Mouse (Mus musculus): Measurements from ENCODE around the gene Scgn. TPM values are rescaled to one million over a fixed set of nuclear protein-coding genes. Genes with fewer than 3 reads are reported as not detected.

Gene Scgn
- polyA plus RNA-seq (2012; rRNA removed) = not detected in 2 replicates

DNA sequence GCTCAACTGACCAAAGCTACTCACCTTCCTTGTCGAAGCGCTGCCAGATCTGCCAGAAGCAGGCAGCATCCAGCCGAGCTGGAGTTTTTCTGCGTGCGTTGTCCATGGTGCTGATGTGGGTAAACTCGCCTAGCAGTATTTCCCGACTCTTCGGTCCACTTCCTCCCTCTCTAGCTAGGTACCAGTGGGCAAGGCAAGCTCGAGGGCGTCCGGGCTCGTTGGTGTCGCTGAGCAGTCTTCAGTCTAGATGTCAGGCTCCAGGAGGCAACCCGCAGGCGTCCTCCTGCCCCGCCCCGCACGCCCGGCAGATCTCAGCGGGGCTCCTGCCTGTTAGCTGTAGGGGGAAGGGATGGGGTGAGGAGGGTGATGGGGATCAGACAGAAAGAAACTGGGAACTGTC is at the start of gene Scgn:
TSS of gene Scgn (minus strand) at position 287 of the 400 bp plus-strand sequence.
- H3K4me3 ChIP-seq (replicated peaks; ENCODE audit: extremely low read depth, low read depth, low read length) = no peak within 1 kb of the TSS
- TF ChIP-seq POLR2A (IDR thresholded peaks at IDR 0.05; ENCODE audit: borderline replicate concordance, extremely low read depth, low read depth, low read length) = no peak
- no peak for TF ChIP-seq CTCF (IDR thresholded peaks at IDR 0.05; ENCODE audit: insufficient read depth, low read length)
- no peaks in the 10 kb centered on the region for H3K4me1 ChIP-seq (ENCODE audit: control insufficient read depth, insufficient read depth, low read length)
- DNase-seq = peak; percentile 26
- 2% methylated on average over 20 of the region's 20 CpGs for WGBS

DNA sequence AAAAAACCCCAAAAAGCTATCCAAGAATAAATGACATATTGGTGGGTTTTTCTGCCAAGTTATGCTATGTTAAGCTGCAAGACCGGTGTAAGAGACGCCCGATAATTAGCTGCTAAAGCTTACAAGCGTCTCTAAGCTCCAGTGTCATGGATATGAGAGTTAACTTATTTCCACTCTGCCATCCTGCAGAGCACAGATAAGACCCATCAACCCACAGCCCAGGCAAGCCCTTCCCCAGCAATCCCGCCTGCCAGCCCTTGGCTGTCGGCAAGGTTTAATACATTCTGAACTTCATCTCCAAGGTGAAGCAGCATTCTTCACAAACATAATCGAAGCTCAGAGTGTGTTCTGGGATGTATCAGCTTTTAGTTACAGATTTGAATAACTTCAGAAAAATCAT is 49.2 kb upstream of the Scgn start:
- WGBS = 84% methylated on average over 7 of the region's 7 CpGs
- H3K4me1 ChIP-seq (ENCODE audit: control insufficient read depth, insufficient read depth, low read length) = peaks cover 4% of the 10 kb centered on the region
- DNase-seq = no peak
- H3K4me3 ChIP-seq (replicated peaks; ENCODE audit: extremely low read depth, low read depth, low read length) = no peak overlapping the region
- no peak for TF ChIP-seq POLR2A (IDR thresholded peaks at IDR 0.05; ENCODE audit: borderline replicate concordance, extremely low read depth, low read depth, low read length)
- no peak for TF ChIP-seq CTCF (IDR thresholded peaks at IDR 0.05; ENCODE audit: insufficient read depth, low read length)

DNA sequence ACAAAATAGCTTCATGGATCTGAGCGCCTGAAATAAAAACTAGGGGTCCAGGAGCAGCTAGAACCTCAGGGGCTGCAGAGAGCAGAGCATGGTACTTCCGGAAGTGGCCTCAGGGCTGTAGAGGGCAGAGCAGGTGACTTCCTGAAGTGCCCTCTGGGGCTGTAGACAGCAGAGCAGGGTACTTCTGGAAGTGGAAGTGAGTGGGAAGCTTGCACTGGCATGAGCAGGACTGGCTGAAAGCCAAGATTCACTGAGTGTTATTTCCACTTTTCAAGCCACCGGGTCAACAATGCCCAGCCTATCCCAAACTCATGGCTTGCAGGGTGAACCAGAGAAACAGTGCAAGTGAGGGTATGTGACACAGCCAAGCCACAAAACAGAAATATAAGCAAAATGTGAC is 46.5 kb upstream of the Scgn start:
- DNase-seq = peak; percentile 44
- peaks cover 4% of the 10 kb centered on the region for H3K4me1 ChIP-seq (ENCODE audit: control insufficient read depth, insufficient read depth, low read length)

DNA sequence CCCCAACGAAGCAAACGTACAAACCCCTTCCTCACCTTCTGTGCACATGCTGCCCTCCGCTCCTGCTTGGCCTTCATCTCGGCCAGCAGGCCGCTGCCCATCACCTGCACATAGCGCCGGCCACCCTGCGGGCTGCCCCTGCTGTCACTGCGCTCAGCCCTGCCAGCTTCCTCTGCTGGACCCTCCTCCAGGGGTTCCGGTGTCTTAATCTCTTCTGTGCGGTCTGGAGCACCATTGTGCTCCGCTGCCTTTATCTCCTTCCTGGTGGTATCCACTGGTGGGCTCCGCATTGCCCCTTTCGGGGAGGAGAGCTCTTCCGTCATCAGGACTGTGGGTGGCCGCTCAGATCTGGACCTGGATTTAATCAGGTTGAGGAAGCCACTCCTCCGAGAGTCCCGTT is 45.1 kb upstream of the Scgn start:
- TF ChIP-seq POLR2A (IDR thresholded peaks at IDR 0.05; ENCODE audit: borderline replicate concordance, extremely low read depth, low read depth, low read length) = no peak
- no peak for TF ChIP-seq CTCF (IDR thresholded peaks at IDR 0.05; ENCODE audit: insufficient read depth, low read length)
- H3K4me3 ChIP-seq (replicated peaks; ENCODE audit: extremely low read depth, low read depth, low read length) = no peak overlapping the region
- DNase-seq = no peak
- H3K4me1 ChIP-seq (ENCODE audit: control insufficient read depth, insufficient read depth, low read length) = peaks cover 4% of the 10 kb centered on the region
- 72% methylated on average over 18 of the region's 18 CpGs for WGBS

More for the DNA sequence above, 46.5 kb upstream of the Scgn start:
- H3K4me3 ChIP-seq (replicated peaks; ENCODE audit: extremely low read depth, low read depth, low read length) = no peak overlapping the region
- 39% methylated on average over 3 of the region's 3 CpGs for WGBS
- TF ChIP-seq POLR2A (IDR thresholded peaks at IDR 0.05; ENCODE audit: borderline replicate concordance, extremely low read depth, low read depth, low read length) = no peak
- TF ChIP-seq CTCF (IDR thresholded peaks at IDR 0.05; ENCODE audit: insufficient read depth, low read length) = no peak

DNA sequence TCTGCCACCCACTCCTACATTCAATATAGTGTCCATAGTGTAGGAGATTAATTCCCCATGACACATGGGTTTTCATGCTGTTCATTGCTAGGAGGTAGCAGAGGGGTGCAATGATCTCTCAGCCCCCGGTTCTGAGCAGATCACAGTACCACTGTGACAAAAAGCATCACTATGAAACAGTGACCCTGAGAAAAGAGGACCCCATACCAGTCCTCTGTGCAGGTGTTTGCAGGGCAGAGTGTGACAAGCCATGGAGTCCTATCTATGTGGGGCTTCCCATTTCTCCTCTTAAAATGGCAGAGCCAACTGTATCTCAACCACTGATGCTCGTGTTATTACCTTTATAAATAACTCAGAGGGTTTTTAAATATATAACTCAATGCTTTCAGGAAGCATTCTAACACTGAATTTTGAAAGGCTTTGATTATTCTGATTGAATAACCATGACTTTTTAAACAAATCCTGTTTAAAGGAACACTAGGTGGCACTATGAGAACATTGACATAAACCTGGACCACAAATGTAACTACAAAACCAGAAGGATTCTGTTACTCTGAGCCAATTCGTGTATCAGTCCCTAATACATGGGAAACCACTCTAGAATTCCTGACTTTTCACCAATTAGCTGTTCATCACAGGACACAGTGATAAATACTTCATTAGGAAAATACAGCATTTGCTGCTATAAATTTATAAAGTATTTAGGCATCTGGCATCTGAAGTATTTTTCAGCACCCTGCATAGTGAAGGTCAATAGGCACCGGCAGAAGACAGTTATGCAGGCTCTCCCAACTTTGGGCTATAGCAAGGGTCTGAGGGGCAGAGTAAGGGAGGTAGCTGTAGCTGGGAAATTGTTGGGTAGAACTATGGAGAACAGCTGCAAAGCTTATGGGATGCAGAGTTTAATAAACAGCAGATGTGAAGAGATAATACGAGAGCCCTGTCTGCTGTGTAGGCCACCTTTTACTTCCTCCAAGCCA is 36.5 kb upstream of the Scgn start:
- Histone ChIP-seq H3K4me1 (ENCODE audit: control insufficient read depth, insufficient read depth, low read length) (no peaks in the 10 kb centered on the region), H3K4me3 (replicated peaks; ENCODE audit: extremely low read depth, low read depth, low read length) (no peak overlapping the region)
- TF ChIP-seq CTCF (IDR thresholded peaks at IDR 0.05; ENCODE audit: insufficient read depth, low read length) (peak; percentile 6; the same call in 1 of the 2 replicates), POLR2A (IDR thresholded peaks at IDR 0.05; ENCODE audit: borderline replicate concordance, extremely low read depth, low read depth, low read length) (no peak)
- DNase-seq = no peak
- 57% methylated on average over 5 of the region's 5 CpGs for WGBS

DNA sequence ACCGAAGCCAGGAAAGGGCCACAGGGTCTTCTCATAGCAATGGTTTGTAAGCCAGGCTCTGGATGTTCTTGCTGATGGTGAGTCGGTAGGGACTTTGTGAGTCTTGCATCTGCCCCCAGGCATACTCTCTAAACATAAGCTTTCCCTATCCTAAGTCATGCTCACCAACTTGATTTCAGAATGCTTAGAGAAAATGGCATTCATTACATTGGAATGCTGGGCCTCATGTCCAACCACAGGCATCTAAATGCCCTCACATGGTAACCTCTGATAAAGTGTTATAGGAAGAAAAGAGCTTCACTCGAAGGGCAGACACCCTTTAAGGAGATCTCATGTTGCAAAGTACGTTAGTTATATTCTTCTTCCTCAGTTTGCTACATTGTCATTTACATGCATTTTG is 27.5 kb upstream of the Scgn start:
- H3K4me3 ChIP-seq (replicated peaks; ENCODE audit: extremely low read depth, low read depth, low read length) = no peak overlapping the region
- TF ChIP-seq CTCF (IDR thresholded peaks at IDR 0.05; ENCODE audit: insufficient read depth, low read length) (no peak), POLR2A (IDR thresholded peaks at IDR 0.05; ENCODE audit: borderline replicate concordance, extremely low read depth, low read depth, low read length) (no peak)
- 89% methylated on average over 4 of the region's 4 CpGs for WGBS
- H3K4me1 ChIP-seq (ENCODE audit: control insufficient read depth, insufficient read depth, low read length) = no peaks in the 10 kb centered on the region
- DNase-seq = no peak

DNA sequence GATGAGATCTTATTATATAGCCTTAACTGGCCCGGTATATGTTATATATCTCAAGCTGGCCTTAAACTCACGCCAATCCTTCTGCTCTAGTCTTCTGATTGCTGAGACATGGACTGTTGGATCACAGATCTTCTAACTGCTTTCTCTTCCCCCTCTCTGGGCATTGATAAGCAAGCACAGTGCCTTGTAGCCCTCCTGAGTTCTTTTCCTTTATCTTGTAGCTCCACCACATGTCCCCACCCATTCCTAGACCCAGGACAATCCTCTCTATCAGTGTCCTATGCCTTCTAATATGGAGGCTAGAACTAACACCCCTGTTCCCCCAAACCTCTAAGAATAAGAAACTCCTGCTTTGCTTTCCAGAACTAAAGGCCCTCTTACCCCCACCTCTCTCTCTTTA is 14.5 kb upstream of the Scgn start:
- H3K4me1 ChIP-seq (ENCODE audit: control insufficient read depth, insufficient read depth, low read length) = no peaks in the 10 kb centered on the region
- WGBS = 82% methylated on average over 2 of the region's 2 CpGs
- DNase-seq = no peak
- TF ChIP-seq POLR2A (IDR thresholded peaks at IDR 0.05; ENCODE audit: borderline replicate concordance, extremely low read depth, low read depth, low read length) = no peak
- TF ChIP-seq CTCF (IDR thresholded peaks at IDR 0.05; ENCODE audit: insufficient read depth, low read length) = no peak
- H3K4me3 ChIP-seq (replicated peaks; ENCODE audit: extremely low read depth, low read depth, low read length) = no peak overlapping the region

DNA sequence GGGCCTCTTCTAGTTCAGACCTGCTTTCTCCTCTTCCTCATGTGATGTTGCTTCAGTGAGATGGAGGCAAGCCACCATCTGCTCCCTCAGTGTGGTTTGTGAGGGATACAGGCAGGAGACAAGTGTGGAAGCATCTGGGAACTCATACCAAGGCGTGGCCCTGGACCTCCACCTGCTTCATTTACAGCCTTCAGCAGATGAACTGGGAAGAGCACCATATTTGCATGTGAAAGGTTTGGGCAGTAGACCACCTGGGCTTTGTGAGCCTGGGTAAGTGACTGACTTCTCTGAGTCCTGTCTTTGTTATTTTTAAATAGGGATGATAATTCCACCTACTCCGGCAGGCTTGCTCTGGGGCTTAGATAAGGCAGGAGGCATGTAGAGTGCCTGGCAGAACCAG is 10.8 kb upstream of the Scgn start:
- 55% methylated on average over 2 of the region's 2 CpGs for WGBS
- Histone ChIP-seq H3K4me3 (replicated peaks; ENCODE audit: extremely low read depth, low read depth, low read length) (no peak overlapping the region), H3K4me1 (ENCODE audit: control insufficient read depth, insufficient read depth, low read length) (no peaks in the 10 kb centered on the region)
- no peak for TF ChIP-seq CTCF (IDR thresholded peaks at IDR 0.05; ENCODE audit: insufficient read depth, low read length)
- TF ChIP-seq POLR2A (IDR thresholded peaks at IDR 0.05; ENCODE audit: borderline replicate concordance, extremely low read depth, low read depth, low read length) = no peak
- no peak for DNase-seq

DNA sequence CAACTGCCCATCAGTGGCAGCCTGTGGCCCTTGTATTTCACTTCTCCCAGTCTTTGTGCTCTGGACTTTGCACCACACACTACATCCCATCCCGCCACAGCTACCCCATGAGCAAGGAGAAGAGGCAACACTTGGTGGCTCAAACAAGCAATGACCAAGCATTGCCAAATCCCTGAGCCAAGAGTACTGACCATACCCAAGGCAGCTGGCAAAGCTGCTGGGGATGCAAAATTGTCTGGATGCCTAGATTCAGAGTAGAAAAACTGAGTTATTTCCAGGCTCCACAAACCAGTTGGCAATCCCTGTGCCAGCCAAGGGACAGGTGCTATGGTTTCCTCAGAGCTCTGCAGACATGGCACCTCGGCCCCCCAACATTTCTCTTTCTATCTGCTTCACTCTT is 10.1 kb upstream of the Scgn start:
- TF ChIP-seq CTCF (IDR thresholded peaks at IDR 0.05; ENCODE audit: insufficient read depth, low read length) (no peak), POLR2A (IDR thresholded peaks at IDR 0.05; ENCODE audit: borderline replicate concordance, extremely low read depth, low read depth, low read length) (no peak)
- no peak overlapping the region for H3K4me3 ChIP-seq (replicated peaks; ENCODE audit: extremely low read depth, low read depth, low read length)
- no peaks in the 10 kb centered on the region for H3K4me1 ChIP-seq (ENCODE audit: control insufficient read depth, insufficient read depth, low read length)
- WGBS = 72% methylated on average over 2 of the region's 2 CpGs
- DNase-seq = no peak

DNA sequence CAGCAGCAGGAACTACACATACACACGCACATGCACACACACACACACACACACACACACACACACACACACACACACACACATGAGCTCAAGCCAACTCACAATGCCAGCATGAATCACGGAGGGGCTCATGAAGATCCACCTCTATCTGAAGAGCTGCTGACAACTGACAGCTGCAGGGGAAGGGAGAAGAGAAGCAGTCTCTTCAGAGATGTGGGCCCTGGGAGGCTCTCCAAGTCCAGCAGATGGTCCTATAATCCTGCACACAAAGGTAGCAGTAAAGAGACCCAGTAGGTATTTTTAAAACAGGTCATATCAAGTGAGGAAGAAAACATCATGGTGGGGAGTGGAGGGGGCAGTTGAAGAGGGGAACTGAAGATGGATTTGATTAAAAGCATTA is 7.8 kb upstream of the Scgn start:
- TF ChIP-seq POLR2A (IDR thresholded peaks at IDR 0.05; ENCODE audit: borderline replicate concordance, extremely low read depth, low read depth, low read length) = no peak
- no peak for TF ChIP-seq CTCF (IDR thresholded peaks at IDR 0.05; ENCODE audit: insufficient read depth, low read length)
- no peak for DNase-seq
- Histone ChIP-seq H3K4me1 (ENCODE audit: control insufficient read depth, insufficient read depth, low read length) (no peaks in the 10 kb centered on the region), H3K4me3 (replicated peaks; ENCODE audit: extremely low read depth, low read depth, low read length) (no peak overlapping the region)
- WGBS = 70% methylated on average over 2 of the region's 2 CpGs

Measured in lung, adult 2 months (tissue).